Mouse (Mus musculus): ENCODE results near the gene Sft2d1.
A peak's percentile ranks its signal among the peaks of the same experiment; 100 is the strongest.
"Not testable (repeated sequence)": the region's sequence is repeated elsewhere in the genome, so short reads cannot be mapped to it uniquely, and the experiment has no call there.

Sft2d1 gene

DNA sequence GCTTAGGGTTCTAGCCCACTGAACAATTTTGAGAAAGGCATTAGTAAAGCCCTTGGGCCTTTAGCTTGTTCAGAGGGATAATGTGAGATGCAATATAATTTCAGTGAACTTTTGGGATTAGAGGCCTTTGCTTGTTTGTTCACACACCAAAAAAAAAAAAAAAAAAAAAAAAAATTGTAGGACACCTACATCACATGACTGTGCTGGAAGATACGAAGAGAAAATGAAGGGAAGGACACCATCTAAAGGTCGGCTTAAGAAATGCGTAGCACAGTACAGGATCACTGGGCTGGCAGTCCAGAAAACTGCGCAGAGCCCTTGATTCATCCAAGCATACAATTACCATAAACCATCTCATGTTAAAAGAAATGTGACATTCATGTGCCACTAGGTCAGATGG is 9.4 kb upstream of the Sft2d1 start:
- DNase-seq (ENCODE audit: extremely low read depth, insufficient read length, low spot score), result no peak

DNA sequence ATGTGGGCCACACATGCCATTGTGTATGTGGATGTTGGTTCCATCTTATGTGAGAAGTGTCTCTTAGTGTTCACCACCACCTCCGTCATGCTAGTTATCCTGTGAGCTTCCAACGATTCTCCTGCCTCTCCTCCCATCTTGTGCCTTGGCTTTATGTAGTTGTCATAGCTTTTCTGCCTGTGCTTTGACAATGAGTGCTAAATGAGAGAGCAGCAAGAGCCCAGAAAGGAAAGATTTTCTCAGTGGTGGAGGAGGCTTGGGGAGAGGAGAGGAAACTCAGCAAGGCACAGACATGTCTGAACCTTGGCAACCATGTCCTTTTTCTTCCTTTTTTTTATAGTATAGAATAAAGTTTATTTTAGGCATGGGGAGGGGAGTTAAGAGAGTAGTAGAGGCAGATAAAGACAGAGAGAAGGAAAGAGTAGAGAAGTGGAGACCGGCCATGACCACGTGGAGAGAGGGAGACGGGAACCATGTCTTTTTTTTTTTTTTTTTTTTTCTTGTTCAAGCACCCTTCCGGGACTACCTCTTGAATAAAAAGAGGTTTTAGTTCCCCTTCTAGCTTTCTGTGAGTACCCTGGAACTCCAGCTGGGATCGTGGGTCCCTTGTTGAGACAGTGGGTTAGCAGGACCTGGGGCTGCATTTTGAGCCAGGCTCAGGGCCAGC is 8.0 kb upstream of the Sft2d1 start:
- DNase-seq (ENCODE audit: extremely low read depth, insufficient read length, low spot score), result no peak

GRCm38 (mm10) chr17:8303671-8304070 is 7.2 kb upstream of the Sft2d1 start:
- no peak for DNase-seq (ENCODE audit: extremely low read depth, insufficient read length, low spot score)

DNA sequence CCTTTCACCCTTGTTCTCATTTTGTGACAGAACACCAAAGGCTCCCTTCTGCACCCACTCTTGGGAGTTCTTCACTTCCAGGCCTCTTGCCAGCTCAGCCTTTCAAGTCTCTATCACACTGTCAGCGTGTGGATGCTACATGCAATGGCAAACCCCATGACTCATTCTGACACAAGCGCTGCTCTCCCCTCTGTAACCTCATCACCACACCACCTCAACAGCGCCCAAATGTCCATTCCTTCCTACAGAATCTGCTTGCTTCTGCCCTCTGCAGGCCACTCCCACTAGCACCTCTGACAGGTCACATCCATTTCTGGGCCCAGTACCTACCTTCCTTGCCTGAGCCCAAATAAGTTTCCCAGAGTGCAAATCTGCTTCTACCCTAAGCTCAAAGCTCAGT is 5.1 kb upstream of the Sft2d1 start:
- DNase-seq (ENCODE audit: extremely low read depth, insufficient read length, low spot score), result peak; percentile 54

DNA sequence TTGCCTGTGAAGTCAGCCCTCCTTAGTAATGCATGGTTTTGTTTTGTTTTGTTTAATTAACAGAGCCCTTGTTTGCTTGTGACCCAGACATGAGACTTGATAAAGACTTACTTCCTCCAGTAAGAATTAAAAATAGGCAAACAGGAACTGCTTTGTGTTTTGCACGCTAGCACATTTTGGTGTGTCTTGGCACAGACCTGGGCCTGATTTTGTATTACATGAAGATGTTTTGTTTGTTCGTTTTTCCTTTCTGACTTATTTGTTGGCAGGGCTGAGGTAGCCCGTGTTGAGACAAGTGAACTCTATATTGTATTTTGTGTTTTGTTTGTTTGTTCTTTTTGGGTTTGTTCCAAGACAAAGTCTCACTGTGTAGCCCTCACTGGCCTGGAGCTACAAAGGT is 849 bp downstream of the Sft2d1 start:
- no peak for DNase-seq (ENCODE audit: extremely low read depth, insufficient read length, low spot score)

- no peak for DNase-seq (ENCODE audit: extremely low read depth, insufficient read length, low spot score)
Observed at GRCm38 (mm10) chr17:8313976-8314375, 3.1 kb downstream of the Sft2d1 start.

DNA sequence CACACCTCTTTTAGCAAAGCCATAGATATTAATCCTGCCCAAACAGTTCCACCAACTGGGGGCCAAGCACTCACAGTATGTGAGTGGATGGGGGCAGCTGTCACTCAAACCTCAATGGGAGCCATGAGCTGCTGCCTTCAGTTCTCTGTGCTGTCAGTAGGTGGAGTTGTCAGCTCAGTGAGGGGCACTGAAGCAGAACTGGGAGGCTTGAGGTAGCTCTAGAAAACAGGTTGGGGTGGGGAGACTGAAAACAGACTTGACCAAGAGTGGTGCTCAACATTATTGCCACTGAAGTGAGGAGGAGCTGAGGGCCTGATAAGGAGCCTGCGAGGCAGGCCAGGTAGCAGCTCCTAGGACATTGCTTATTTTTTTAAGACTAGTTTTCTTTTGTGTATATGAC is 5.3 kb downstream of the Sft2d1 start:
- DNase-seq (ENCODE audit: extremely low read depth, insufficient read length, low spot score), result no peak

DNA sequence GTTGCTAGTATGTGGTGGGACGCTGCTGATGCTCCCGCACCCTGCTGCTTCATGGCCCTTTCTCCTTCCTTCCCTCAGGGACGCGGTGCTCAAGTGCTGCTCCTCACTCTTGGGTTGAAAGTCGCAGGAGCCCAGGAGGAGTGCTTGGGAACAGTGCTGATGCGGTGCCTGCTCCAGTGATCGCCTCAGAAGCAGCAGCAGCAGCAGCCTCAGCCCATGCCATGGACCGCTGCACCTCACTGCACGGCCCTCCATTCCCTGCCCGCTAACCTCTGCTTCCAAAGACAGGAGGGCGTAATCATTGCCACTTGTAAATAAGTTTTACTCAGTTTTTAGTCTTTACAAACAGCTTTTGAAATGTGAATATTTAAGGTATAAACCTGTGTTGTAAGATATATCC is 16.0 kb downstream of the Sft2d1 start:
- DNase-seq (ENCODE audit: extremely low read depth, insufficient read length, low spot score), result not testable (repeated sequence)

DNA sequence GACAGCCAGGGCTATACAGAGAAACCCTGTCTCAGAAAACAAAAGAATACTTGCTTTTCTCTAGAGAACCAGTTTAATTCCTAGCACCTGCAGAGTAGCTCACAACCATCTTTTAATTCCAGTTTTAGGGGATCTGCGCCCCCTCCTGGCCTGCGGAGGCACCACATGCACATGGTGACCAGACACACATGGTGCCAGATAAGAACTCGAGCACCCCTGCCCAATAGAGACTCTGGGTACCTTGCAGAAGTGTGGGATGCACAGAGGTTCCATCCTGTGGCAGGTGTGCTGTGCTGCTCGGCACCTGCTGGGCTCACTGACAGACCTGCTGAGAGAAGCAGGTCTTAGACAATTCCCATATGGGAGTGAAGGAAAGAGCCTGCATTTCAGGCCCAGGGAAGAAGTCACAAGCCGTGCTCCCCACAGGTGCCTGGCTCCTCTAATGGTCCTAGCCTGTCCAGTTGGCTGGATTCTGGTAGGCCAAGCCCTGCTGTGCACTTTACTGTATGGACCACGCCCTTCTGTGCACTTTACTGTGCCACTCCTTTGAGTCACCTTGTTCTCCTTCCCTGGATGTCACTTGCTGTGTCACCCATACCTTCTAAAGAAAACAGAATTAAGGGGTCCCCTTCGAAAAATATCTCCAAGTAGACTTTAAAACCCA is 17.7 kb downstream of the Sft2d1 start:
- peak; percentile 20 for DNase-seq (ENCODE audit: extremely low read depth, insufficient read length, low spot score)

DNA sequence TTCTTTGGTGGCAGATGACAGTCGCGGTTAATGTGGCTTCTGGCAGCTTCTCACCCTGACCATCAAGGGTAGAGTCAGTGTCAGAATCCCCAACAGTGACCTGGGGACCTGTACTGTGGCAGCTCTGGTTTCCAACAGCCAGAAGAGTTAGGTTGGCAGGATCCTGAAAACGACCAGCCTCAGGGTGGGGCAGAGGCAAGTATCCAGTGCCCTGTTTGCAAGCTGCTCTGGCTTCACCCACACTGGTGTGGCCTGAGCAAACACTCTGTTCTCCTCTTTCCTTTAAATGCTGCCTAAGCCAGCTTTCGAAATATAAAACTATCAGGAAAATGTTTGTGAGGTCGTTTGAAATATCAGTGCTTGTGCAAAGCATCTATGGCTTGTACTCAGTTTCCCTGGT is 19.7 kb downstream of the Sft2d1 start:
- DNase-seq (ENCODE audit: extremely low read depth, insufficient read length, low spot score), result no peak

DNA sequence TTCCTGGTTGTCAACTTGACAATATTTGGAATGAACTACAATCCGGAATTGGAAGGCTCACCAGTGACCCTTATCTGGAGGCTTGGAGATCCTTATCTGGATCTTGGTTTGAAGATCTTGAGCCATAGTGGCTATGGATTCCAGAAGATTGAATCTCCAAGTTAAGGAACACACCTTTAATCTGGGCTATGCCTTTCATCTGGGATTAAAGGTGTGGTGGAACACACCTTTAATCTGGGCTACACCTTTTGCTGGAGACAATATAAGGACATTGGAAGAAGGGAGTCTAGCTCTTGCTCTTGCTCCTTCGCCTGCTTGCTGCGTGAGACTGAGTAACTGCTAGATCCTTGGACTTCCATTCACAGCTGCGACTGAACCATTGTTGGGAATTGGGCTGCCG is 26.3 kb downstream of the Sft2d1 start, which contains the start of gene Prr18:
Prr18 (plus strand) TSS at position 301 of the 400 bp plus-strand sequence.
- not testable (repeated sequence) for DNase-seq (ENCODE audit: extremely low read depth, insufficient read length, low spot score)

DNA sequence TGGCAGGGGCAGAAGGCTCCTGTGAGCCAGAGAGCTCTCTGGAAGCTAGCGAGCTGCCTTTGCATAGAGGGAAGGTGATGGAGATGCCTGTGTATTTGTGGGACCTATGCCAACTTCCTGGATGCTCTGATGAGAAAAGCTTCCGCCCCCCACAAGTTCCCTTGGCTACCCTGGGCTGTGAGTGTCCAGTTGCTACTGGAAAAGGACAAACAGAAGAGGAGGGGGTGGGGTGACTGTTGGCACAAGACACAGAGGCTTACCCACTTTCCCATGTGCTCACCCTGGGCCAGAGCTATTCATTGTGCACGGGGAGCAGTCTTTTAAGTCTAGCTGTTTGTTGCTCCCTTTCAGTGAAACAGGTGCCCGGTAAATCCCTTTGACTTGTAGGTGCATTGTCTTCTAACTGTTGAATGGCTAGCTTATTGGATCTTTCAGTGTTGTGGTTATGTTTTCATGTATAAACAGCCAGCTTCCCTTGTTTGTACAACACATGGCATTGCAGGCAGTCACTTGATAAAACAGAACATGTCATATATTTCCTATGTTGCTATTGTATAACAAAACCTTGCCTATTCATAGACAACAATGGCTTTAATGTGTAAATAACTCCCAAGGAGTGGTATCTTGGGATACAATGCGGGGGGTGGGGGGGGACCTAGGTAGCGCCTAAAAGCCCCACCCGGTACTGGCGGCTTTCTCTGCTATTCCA is 28.9 kb downstream of the Sft2d1 start:
- DNase-seq (ENCODE audit: extremely low read depth, insufficient read length, low spot score), result no peak

DNA sequence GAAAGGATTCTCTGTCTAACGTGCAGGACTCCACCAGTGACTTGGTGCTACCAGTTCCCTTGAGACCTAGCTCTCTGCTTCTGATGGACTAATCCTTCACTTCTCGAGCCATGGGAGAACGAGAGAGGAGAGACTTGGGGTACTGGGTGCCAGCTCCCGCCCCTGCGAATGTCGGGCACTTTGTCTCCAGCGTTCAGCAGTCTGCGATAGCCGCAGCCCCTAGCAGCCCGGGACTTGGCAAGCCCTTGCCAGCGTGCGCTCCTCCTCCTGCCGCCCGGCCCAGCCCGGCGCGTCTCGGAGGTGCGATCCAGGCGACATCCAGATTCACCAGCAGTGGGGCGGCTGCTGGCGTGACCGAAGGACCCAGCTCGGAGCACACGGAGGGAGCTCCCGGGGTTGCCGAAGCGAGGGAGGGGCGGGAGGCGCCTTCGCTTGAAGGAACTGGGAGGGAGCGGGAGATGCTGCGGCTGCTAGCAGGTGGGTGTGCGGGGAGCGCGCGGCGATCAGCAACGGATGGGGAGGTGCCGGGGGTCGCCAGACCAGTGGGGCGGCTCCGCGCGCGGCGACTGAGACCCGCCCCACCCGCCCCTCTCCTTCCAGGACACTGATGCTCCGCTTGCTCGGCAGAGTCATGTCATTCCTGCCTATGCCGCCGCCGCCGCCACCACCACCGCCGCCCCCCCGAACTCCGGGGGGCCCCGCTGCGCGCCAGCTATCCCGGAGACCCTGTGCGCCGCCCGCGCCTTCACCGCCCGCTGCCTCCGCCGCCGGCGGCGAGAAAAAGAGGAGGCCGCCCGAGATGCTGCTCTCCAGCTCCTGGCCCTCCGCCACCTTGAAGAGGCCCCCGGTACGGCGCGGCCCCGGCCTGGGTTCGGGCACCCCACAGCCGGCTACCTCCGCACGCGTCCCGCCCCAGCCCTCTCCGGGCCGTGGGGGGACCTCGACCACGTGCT is 29.8 kb downstream of the Sft2d1 start:
- no peak for DNase-seq (ENCODE audit: extremely low read depth, insufficient read length, low spot score)

- no peak for DNase-seq (ENCODE audit: extremely low read depth, insufficient read length, low spot score)
Observed at GRCm38 (mm10) chr17:8341360-8341963, 30.6 kb downstream of the Sft2d1 start.

- no peak for DNase-seq (ENCODE audit: extremely low read depth, insufficient read length, low spot score)
Observed at GRCm38 (mm10) chr17:8342706-8343105, 31.8 kb downstream of the Sft2d1 start.

GRCm38 (mm10) chr17:8343416-8343815 is 32.5 kb downstream of the Sft2d1 start:
- no peak for DNase-seq (ENCODE audit: extremely low read depth, insufficient read length, low spot score)

DNA sequence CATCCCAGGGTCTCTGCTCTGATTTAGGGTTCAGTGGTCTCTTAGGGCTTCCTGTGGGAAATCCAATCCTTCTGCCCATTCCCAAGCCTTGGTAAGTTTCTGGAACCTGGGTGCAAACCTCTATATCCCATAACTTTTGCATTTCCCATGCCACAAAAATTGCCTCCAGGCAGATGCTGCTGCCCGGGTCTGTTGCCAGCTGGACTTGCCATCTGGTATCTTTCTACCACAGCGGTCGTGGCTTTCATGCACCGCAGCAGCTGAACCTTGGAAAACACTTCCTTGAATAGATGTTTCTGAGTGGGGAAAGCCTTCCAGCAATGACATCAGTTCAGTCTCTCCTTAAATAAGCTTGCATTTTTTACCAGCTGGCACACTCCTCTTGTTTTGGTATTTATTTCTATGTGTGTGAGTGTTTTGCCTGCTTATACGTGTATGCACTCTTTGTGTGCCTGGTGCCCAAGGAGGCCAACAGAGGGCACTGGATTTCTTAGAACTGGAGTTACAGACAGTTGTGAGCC is 36.9 kb downstream of the Sft2d1 start:
- no peak for DNase-seq (ENCODE audit: extremely low read depth, insufficient read length, low spot score)

GRCm38 (mm10) chr17:8348941-8349340 is 38.0 kb downstream of the Sft2d1 start:
- no peak for DNase-seq (ENCODE audit: extremely low read depth, insufficient read length, low spot score)

DNA sequence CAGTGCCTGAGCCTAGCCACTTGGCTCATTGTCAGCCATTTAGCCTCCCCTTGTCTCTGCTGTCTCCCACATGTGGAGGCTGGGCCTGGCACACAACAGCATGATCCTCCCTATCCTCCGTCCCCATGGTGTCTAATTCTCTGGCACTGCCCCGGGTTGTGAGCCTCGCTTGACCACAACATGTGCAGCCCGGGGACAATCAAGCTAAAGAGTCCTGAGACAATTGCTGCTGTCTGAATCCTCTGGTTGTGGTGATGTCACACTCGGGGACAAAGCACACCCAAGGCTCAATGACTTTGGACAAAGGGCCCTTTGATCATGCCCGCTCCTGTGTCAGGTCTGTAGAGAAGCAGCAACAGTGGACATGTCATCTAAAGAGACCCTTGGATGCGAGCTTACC is 40.2 kb downstream of the Sft2d1 start:
- DNase-seq (ENCODE audit: extremely low read depth, insufficient read length, low spot score), result no peak

- DNase-seq (ENCODE audit: extremely low read depth, insufficient read length, low spot score), result no peak
Observed at GRCm38 (mm10) chr17:8355692-8356091, 44.8 kb downstream of the Sft2d1 start, which contains the start of gene T2. Gene T2 (plus strand): TSS chr17:8355992.
